Mouse (Mus musculus) G1E (cell line): ENCODE measurements around the gene Rgs5.

Experiments used
- CTCF ChIP-seq: IDR thresholded peaks from 2 replicates; pipeline ENCODE4 v1.5.1; 2012; ENCODE audit warnings: low read depth, low read length, inconsistent platforms, mixed read lengths
- GATA1 ChIP-seq: IDR thresholded peaks from 2 replicates; pipeline ENCODE4 v1.6.1; 2012; ENCODE audit warnings: borderline replicate concordance, low read length, inconsistent platforms, mixed read lengths
- GATA2 ChIP-seq: IDR thresholded peaks from 2 replicates; pipeline ENCODE4 v1.6.1; 2012; ENCODE audit warnings: low read depth, low read length, inconsistent platforms, borderline replicate concordance
- POLR2AphosphoS5 ChIP-seq: IDR thresholded peaks from 2 replicates; pipeline ENCODE4 v1.6.1; 2012; ENCODE audit warnings: low read depth, low read length, inconsistent platforms; ENCODE audit not compliant: insufficient replicate concordance
- TAL1 ChIP-seq: conservative IDR thresholded peaks from 2 replicates; pipeline ENCODE4 v1.6.1; 2012; ENCODE audit warnings: low read depth, low read length, inconsistent platforms, mixed read lengths

DNA sequence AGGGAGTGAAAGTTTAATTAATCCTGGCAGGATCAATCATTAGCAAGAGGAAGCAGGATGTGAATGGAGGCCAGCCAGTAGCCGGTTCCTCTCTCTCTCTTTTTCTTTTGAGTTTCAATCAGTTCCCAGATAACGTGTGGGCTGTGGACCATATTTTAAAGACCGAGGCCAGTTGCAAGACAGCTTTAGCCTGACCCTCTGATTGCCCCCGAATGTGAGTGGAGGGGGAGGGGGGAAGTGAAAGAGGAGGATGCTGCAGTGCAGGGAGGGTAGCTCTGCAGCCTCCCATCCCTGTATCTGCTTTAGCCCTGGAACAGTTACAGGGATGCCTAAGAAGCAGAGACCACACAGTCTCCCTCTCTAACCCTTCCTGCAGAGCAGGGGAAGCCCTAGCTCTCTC lies 4.2 kb downstream of the Rgs5 start:
- no peak for TF ChIP-seq CTCF
- no peak for TF ChIP-seq TAL1
- TF ChIP-seq GATA1, result no peak
- no peak for TF ChIP-seq POLR2AphosphoS5
- TF ChIP-seq GATA2, result no peak
